Mouse (Mus musculus) MEL (cell line): Measurements from ENCODE around the gene Cerk.

ENCODE experiments used
- E2F4 ChIP-seq: IDR thresholded peaks from 2 replicates; pipeline ENCODE4 v1.6.1; 2011; ENCODE audit warnings: low read depth, low read length, improper control_type of control experiment, borderline replicate concordance
- GATA1 ChIP-seq: IDR thresholded peaks from 2 replicates; pipeline ENCODE4 v1.6.1; 2011; ENCODE audit warnings: low read depth, low read length, improper control_type of control experiment
- HCFC1 ChIP-seq: IDR thresholded peaks from 2 replicates; pipeline ENCODE4 v1.6.1; 2012; ENCODE audit warnings: low read depth, mild to moderate bottlenecking, inconsistent platforms, low read length, improper control_type of control experiment, moderate library complexity
- KAT2A ChIP-seq: conservative IDR thresholded peaks from 2 replicates; pipeline ENCODE4 v1.6.1; 2012; ENCODE audit warnings: low read depth, low read length, improper control_type of control experiment, inconsistent platforms
- MAX ChIP-seq: IDR thresholded peaks from 2 replicates; pipeline ENCODE4 v1.6.1; 2011; ENCODE audit warnings: low read length, improper control_type of control experiment
- MAZ ChIP-seq: IDR thresholded peaks from 2 replicates; pipeline ENCODE4 v1.6.1; 2012; ENCODE audit warnings: low read depth, mild to moderate bottlenecking, inconsistent platforms, low read length, improper control_type of control experiment
- POLR2A ChIP-seq, 2 experiments: IDR thresholded peaks; 2 replicates each; pipeline ENCODE4 v1.6.1; 2011 to 2012; ENCODE audit warnings: low read length in 2 of 2, mild to moderate bottlenecking in 2 of 2, control low read depth in 1 of 2, improper control_type of control experiment in 1 of 2, low read depth in 1 of 2, moderate library complexity in 1 of 2; ENCODE audit not compliant: control insufficient read depth in 1 of 2, insufficient read depth in 1 of 2, poor library complexity in 1 of 2
- USF1 ChIP-seq: IDR thresholded peaks from 2 replicates; pipeline ENCODE4 v1.6.1; 2014; ENCODE audit warnings: low read depth, mild to moderate bottlenecking, inconsistent platforms, low read length, improper control_type of control experiment, moderate library complexity
- USF2 ChIP-seq, 2 experiments: IDR thresholded peaks; 2 replicates each; pipeline ENCODE4 v1.6.1; 2011 to 2012; ENCODE audit warnings: improper control_type of control experiment in 2 of 2, low read length in 2 of 2, borderline replicate concordance in 1 of 2, inconsistent platforms in 1 of 2, low read depth in 1 of 2, mild to moderate bottlenecking in 1 of 2; ENCODE audit not compliant: insufficient read depth in 1 of 2
- ZKSCAN1 ChIP-seq: IDR thresholded peaks from 2 replicates; pipeline ENCODE4 v1.6.1; 2012; ENCODE audit warnings: low read depth, mild to moderate bottlenecking, inconsistent platforms, low read length, improper control_type of control experiment, moderate library complexity

GRCm38 (mm10) chr15:86144577-86144976 lies 41.4 kb downstream of the Cerk start:
- TF ChIP-seq E2F4 (no peak), MAZ (no peak), HCFC1 (no peak), POLR2A (IDR thresholded peaks at IDR 0.05; ENCODE audit: control insufficient read depth in 1 of 2, insufficient read depth in 1 of 2, low read depth in 1 of 2, low read length in 2 of 2, poor library complexity in 1 of 2) (no peak), MAX (no peak), USF2 (IDR thresholded peaks at IDR 0.05; ENCODE audit: borderline replicate concordance in 1 of 2, insufficient read depth in 1 of 2, low read depth in 1 of 2, low read length in 2 of 2) (no peak), USF1 (no peak), ZKSCAN1 (no peak), KAT2A (no peak), GATA1 (no peak)
